Mouse (Mus musculus): ENCODE results near the gene D630003M21Rik.

D630003M21Rik gene

GRCm38 (mm10) chr2:158163034-158163433, 66.0 kb downstream of the D630003M21Rik start:
- DNase-seq: no peak

DNA sequence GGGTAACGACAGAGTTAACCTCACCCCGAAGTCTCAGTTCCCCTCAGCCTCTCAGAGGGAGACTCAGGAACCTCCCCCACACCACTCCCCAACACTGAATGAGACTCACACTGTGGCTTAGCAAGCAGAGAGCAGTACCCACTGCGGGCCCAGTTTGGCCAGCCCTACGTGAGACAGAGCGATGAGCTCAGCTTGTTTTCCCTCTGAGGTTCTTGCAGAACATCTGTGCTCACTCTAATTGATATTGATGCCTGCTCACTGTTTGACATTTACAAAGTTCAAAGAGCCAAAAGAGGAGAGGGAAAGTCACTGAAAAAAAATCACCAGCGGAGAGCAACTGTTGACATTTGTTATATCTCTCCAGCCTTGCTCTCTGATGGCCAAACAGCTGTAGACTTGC, 67.3 kb downstream of the D630003M21Rik start:
- no peak for DNase-seq

DNA sequence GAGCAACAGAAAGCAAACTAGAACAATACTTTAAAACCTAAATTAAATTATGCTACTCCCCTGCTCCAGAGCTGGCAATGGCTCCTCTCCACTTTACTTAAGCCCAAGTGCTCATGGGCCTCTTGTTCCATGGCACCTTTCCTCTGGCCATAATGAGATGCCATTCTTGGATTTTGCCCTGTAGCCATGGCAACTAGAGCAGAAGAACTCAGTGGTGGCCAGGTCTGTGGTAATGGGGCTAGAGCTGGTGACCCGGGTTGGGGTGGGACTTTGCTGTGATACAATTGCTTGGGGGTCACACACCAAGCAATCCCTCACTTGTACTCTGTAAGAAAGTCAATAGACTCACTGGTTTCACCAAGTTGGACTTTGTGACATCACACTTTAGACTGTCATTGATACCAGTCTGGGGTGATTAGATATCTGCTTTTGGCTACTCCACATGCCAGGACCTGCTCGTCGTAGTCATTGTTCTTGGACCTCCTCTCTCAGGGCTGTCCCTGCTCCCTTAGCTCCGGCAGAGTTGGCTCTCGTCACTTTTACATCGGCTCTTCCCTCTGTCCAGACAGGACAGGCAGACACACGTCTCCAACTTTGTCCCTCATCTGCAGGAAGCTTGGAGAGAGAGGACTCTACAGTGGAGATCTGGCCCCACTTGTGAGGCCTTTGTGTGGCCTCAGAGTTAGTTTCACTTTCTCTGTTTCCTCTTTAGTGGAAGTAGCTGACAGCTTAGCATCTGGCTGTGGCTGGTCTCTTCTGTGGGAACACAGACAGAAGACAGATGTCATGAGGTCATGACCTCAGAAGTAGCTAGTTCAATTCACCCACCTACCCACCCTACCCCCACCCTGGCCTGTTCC, 69.4 kb downstream of the D630003M21Rik start:
- DNase-seq: no peak

DNA sequence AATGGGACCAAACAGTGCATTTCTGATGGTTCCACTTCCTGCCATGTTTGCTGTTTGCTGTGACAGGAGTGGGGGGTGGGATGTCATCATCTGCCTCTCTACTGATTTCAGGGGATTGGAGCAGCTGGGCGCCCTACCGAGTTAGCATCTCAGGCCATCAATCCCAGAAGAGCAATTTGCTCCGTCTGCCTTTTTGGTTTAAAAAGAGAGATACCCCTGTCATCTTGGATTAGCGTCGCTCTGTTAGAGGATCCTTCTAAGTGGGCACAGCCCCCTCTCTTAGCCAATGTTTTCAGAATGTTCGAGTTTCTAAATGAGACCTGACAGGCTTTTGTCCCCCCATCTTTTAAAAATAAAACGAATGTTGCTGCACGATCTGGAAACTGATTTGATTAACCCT, 71.4 kb downstream of the D630003M21Rik start:
- no peak for DNase-seq

DNA sequence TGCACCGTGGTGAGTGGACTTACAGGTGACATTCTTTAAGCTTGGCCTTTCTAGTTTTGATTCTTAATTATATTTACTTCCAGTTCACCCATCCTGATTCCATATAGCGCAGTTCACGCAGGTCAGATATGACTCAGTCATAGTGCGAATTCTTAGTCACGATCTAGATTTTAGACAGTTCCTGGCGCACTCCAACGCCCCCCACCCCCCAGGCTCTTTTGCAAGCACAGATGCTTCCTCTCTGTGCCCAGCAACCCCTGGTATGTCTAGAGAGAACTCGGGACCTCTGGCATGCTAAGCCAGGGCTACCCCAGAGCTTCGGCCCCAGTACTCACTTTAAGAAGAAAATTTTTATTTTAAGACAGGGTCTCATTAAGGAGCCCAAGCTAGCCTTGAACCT, 72.5 kb downstream of the D630003M21Rik start:
- no peak for DNase-seq

DNA sequence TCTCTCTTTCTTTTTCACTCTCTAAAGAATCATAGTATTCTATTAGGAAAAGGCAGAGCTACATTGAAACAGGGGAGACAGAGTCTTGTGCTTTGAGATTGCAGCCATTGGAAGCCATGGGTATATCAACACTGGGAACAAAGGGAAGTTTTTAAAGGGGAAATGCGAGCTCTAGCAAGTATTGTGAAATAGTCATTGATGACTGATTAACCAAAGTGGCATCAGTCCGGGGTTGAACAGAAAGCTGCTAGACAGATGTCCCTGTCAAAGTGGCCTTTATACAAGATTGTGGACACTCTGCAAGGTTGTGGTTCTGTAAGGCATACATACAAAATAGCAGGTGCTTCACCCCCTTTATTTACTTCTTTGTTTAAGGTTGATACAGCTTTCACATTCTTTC, 73.4 kb downstream of the D630003M21Rik start:
- no peak for DNase-seq

- no peak for DNase-seq
Measured at GRCm38 (mm10) chr2:158155101-158155500, 73.9 kb downstream of the D630003M21Rik start.

DNA sequence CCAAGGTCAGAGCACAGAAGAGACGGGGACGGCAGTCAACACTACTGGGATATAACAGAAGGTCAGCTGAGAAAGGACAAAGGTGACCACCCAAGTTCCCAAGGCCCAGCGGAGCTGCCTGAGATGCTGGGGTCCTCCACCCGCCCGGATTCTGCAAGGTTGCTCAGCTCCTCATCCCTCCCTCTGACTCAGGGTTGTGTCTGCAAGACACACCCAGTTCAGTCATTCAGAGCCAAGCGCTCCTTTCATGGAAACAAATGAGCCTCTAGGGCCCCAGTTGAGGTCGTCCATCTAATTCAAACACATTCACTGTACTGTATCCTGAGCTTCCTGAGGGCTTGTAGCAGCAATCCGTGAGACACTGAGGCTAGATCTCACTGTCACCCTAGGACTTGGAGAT, 74.4 kb downstream of the D630003M21Rik start:
- no peak for DNase-seq

DNA sequence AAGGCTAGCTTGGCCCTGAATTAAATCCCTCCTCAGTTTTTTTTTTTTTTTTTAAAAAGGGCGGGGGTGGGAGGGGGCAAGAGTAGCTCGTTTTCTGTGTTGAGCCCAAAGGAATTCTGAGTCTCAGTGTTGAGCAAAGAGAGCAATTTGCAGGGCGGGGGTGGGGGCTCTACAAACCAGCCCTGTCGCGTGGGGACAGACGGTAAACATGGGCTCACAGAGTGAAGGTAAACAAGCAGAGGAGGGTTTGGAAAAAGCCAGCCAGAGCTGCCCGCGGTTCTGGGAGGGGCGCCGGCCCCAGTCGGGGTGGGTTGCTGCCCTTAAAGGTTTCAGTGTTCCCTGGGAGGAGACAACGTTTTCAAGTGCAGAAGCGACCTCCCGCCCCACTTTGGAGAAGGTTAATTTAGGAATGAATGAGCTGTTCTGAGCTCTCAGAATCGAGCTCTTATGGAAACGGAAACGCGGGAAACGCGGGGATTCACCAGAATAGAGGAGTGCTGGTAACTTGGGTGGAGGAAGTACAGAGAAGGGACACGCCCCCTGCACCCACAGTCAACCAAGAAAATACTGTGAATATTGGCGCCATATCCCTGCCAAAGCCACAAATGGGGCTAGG, 75.2 kb downstream of the D630003M21Rik start:
- DNase-seq: no peak

GRCm38 (mm10) chr2:158152685-158153309, 76.2 kb downstream of the D630003M21Rik start:
- DNase-seq: no peak

DNA sequence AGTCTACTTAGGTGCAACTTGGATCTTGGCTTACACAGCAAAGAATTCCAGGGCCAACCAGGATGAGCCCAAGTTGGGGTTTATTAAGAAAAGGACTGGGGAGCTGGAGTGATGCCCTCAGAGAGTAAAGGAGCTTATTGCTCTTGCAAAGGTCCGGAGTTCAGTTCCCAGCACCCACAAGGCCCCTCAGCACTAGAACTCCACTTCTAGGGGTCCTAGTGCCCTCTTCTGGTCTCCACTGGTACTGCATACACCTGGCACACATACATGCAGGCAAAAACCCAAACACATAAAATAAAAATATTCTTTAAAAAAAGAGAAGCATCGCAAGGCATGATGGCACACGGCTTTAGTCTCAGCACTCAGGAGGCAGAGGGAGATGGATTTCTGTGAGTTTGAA, 77.9 kb downstream of the D630003M21Rik start:
- DNase-seq: no peak

DNA sequence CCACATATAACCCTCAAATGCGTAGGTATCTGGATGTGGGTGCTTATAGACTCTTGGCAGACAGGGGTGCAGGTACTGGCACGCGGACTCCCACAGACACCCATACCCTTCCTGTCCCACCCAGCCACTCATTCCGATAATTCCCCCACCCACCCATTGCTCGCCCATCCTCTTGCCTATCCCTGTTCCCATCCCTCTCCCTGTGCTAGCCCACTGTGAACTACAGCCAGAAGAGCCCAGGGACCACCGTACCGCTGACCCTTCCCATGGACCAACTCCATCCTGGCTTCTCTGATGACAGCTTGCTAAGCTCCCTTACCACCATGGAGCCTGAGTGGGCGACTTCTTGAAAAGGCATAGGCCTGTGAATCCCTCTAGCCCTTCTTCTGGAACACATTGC, 82.1 kb downstream of the D630003M21Rik start:
- no peak for DNase-seq

- DNase-seq: peak; percentile 95
Measured at GRCm38 (mm10) chr2:158146223-158146622, 82.8 kb downstream of the D630003M21Rik start, which contains the start of gene Tgm2. Tgm2 (minus strand) TSS chr2:158146436.

- DNase-seq: no peak
Measured at GRCm38 (mm10) chr2:158145528-158146065, 83.4 kb downstream of the D630003M21Rik start.

DNA sequence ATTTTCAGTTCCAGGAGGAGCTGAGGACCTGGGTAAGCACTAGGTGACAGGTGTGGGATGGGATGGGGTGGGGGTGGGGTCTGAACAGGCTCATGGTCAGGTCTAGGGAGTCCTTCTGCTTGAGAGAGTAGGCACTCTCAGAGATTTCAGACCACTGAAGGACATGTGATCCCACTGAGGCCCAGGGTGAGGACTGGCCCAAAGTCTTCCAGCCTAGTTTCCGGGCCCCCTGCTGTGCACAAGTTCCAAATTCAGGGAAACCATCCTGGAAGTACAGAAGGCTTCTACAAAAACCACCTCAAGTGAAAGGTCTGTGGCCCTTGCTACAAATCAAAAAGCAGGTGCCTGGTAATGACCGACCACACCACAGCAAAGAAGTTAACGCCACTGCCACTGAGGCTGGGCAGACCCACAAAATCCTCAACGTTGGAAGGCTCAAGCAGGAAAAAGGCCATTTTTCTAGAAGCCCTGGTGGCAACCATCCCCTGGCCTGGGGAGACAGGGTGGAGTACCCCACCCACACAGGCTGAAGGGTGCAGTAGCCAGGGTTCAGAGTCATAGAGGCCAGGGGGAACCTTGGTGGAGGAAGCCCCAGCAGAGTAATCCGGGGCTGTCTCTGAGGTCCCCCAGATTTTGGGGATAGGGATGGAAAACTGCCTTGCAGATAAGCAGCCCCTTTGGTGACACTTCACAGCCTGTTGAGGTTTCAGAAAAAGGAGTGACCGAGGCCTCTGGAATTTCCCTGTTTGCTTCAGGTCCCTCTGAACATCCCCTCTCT, 84.1 kb downstream of the D630003M21Rik start:
- no peak for DNase-seq

- no peak for DNase-seq
Measured at GRCm38 (mm10) chr2:158144263-158144662, 84.8 kb downstream of the D630003M21Rik start.

GRCm38 (mm10) chr2:158143816-158144215, 85.2 kb downstream of the D630003M21Rik start:
- DNase-seq: no peak

- no peak for DNase-seq
Measured at GRCm38 (mm10) chr2:158142981-158143380, 86.0 kb downstream of the D630003M21Rik start.

GRCm38 (mm10) chr2:158141690-158142440, 87.2 kb downstream of the D630003M21Rik start:
- no peak for DNase-seq

GRCm38 (mm10) chr2:158141271-158141670, 87.8 kb downstream of the D630003M21Rik start:
- no peak for DNase-seq

- DNase-seq: no peak
Measured at GRCm38 (mm10) chr2:158140664-158141063, 88.4 kb downstream of the D630003M21Rik start.

DNA sequence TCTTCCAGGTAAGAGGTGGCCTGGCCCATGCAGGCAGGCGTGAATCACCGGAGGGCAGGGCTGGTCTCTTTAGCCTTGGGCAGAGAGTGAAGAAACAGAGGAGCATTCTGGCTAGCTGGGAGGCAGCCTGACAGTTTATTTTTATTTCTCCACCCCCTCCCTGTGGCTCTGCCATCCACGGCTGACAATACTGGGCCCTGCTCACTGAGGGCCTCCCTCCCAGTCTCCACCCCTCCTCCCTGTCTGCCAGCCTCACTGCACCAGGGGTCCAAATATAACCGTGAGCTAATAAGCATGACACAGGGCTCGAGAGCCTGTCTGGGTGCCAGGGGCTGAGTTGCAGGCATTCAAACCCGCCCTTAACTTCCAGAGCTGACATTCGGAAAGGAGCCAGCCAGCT, 89.4 kb downstream of the D630003M21Rik start:
- peak; percentile 27 for DNase-seq

Measured in kidney, adult 18-20 months (tissue).